Mouse (Mus musculus) limb, embryonic 15.5 days (tissue): Measurements from ENCODE around the gene Pvrig. TPM values are rescaled to one million over a fixed set of nuclear protein-coding genes. Genes with fewer than 3 reads are reported as not detected.
"Not testable (repeated sequence)": the region's sequence is repeated elsewhere in the genome, so short reads cannot be mapped to it uniquely, and the experiment has no call there.

Experiments used
- ATAC-seq: fragments of 200-750 bp; cut with Nextera tagmentation; 2 replicates; pipeline ENCODE4 v1.8.0; 2017; ENCODE audit warnings: low read depth, moderate TSS enrichment; ENCODE audit not compliant: insufficient number of reproducible peaks, low FRiP score, low TSS enrichment
- H3K27ac ChIP-seq: fragments of 300-500 bp; sonication (generic); 2 replicates; pipeline ENCODE4 v1.5.1; 2015; ENCODE audit warnings: moderate library complexity, mild to moderate bottlenecking, inconsistent platforms
- H3K27me3 ChIP-seq: fragments of 300-500 bp; sonication (generic); 2 replicates; pipeline ENCODE4 v1.6.1; 2015; ENCODE audit warnings: inconsistent platforms
- H3K36me3 ChIP-seq: fragments of 300-500 bp; sonication (generic); 2 replicates; pipeline ENCODE4 v1.6.1; 2015; ENCODE audit warnings: inconsistent platforms
- H3K4me1 ChIP-seq: fragments of 300-500 bp; sonication (generic); 2 replicates; pipeline ENCODE4 v1.6.1; 2015; ENCODE audit warnings: inconsistent platforms
- H3K4me2 ChIP-seq: fragments of 300-500 bp; sonication (generic); 2 replicates; pipeline ENCODE4 v1.6.1; 2015; ENCODE audit warnings: mild to moderate bottlenecking, inconsistent platforms
- H3K4me3 ChIP-seq: fragments of 300-500 bp; sonication (generic); 2 replicates; pipeline ENCODE4 v1.5.1; 2015; ENCODE audit warnings: mild to moderate bottlenecking, inconsistent platforms
- H3K9ac ChIP-seq: fragments of 300-500 bp; sonication (generic); 2 replicates; pipeline ENCODE4 v1.6.1; 2015; ENCODE audit warnings: inconsistent platforms
- H3K9me3 ChIP-seq: fragments of 300-500 bp; sonication (generic); 2 replicates; pipeline ENCODE4 v1.6.1; 2016; ENCODE audit warnings: inconsistent platforms
- whole genome bisulfite sequencing: fragments of 180-500 bp; shearing (Covaris S2); methylation state at CpG from one replicate; pipeline ENCODE4 v1.1.7; 2015; 5-methylcytosine and 5-hydroxymethylcytosine counted together
- polyA plus RNA-seq: library from polyadenylated mRNA; unstranded; fragments of >200 nt; fragmentation: Nextera tagmentation; extraction: Ambion mirVana; gene quantifications from 2 replicates; pipeline ENCODE4 v1.2.1, GENCODE M21; 2015

Gene Pvrig
- polyA plus RNA-seq: 0.21 and 0.36 TPM in 2 replicates

- Histone ChIP-seq H3K27ac (no peak within 1 kb of the TSS), H3K36me3 (no peaks in the 10 kb centered on the region), H3K27me3 (no peaks in the 10 kb centered on the region), H3K4me1 (no peaks in the 10 kb centered on the region), H3K4me2 (no peak within 1 kb of the TSS), H3K9ac (no peak within 1 kb of the TSS), H3K9me3 (no peaks in the 10 kb centered on the region), H3K4me3 (no peak within 1 kb of the TSS)
- no peak; the same call in 1 of the 2 replicates for ATAC-seq
- 73% methylated on average over 2 of the region's 2 CpGs for WGBS
Observed at GRCm38 (mm10) chr5:138341661-138342060, at the start of gene Pvrig. Gene Pvrig (plus strand): TSS chr5:138341961.

GRCm38 (mm10) chr5:138294158-138294557 lies 47.6 kb upstream of the Pvrig start:
- Histone ChIP-seq H3K27ac (no peak overlapping the region), H3K36me3 (no peaks in the 10 kb centered on the region), H3K4me2 (no peak overlapping the region), H3K9me3 (no peaks in the 10 kb centered on the region), H3K9ac (no peak overlapping the region), H3K4me1 (no peaks in the 10 kb centered on the region), H3K4me3 (no peak overlapping the region), H3K27me3 (no peaks in the 10 kb centered on the region)
- ATAC-seq: no peak

GRCm38 (mm10) chr5:138299613-138300012 lies 42.1 kb upstream of the Pvrig start:
- Histone ChIP-seq H3K4me2 (no peak overlapping the region), H3K27ac (no peak overlapping the region), H3K9ac (no peak overlapping the region), H3K9me3 (no peaks in the 10 kb centered on the region), H3K36me3 (no peaks in the 10 kb centered on the region), H3K27me3 (no peaks in the 10 kb centered on the region), H3K4me1 (no peaks in the 10 kb centered on the region), H3K4me3 (no peak overlapping the region)
- 76% methylated on average over 2 of the region's 2 CpGs for WGBS
- no peak for ATAC-seq

GRCm38 (mm10) chr5:138312795-138313194 lies 29.0 kb upstream of the Pvrig start:
- Histone ChIP-seq H3K9me3 (no peaks in the 10 kb centered on the region), H3K4me3 (no peak overlapping the region), H3K36me3 (no peaks in the 10 kb centered on the region), H3K4me2 (no peak overlapping the region), H3K27me3 (no peaks in the 10 kb centered on the region), H3K27ac (no peak overlapping the region), H3K9ac (no peak overlapping the region), H3K4me1 (no peaks in the 10 kb centered on the region)
- WGBS: 79% methylated on average over 3 of the region's 3 CpGs
- no peak for ATAC-seq

GRCm38 (mm10) chr5:138343216-138343615 lies 1.5 kb downstream of the Pvrig start:
- no peak overlapping the region for H3K9ac ChIP-seq
- no peak for ATAC-seq
- WGBS: 82% methylated on average over 3 of the region's 3 CpGs
- no peaks in the 10 kb centered on the region for H3K9me3 ChIP-seq
- H3K4me3 ChIP-seq: no peak overlapping the region
- H3K27me3 ChIP-seq: no peaks in the 10 kb centered on the region
- no peaks in the 10 kb centered on the region for H3K4me1 ChIP-seq
- no peak overlapping the region for H3K27ac ChIP-seq
- no peak overlapping the region for H3K4me2 ChIP-seq
- H3K36me3 ChIP-seq: no peaks in the 10 kb centered on the region

- 79% methylated on average over 6 of the region's 7 CpGs for WGBS
- ATAC-seq, H3K27me3 ChIP-seq, H3K36me3 ChIP-seq, H3K9ac ChIP-seq, H3K27ac ChIP-seq, H3K9me3 ChIP-seq, H3K4me2 ChIP-seq, H3K4me3 ChIP-seq, H3K4me1 ChIP-seq: not testable (repeated sequence)
Observed at GRCm38 (mm10) chr5:138363208-138363607, 21.4 kb downstream of the Pvrig start.

GRCm38 (mm10) chr5:138365347-138365746 lies 23.6 kb downstream of the Pvrig start:
- H3K27me3 ChIP-seq, H3K9ac ChIP-seq, H3K4me1 ChIP-seq, H3K4me3 ChIP-seq, H3K36me3 ChIP-seq, ATAC-seq, H3K4me2 ChIP-seq, H3K9me3 ChIP-seq, H3K27ac ChIP-seq: not testable (repeated sequence)
- 86% methylated on average over 10 of the region's 10 CpGs for WGBS

Other genes starting within 250 kb of the Pvrig start
- 52.8 and 56.5 TPM in 2 replicates for gene Zscan21, start 225.1 kb upstream of the Pvrig start, polyA plus RNA-seq
- 15.9 and 18.5 TPM in 2 replicates for gene Zfp113, start 186.2 kb upstream of the Pvrig start, polyA plus RNA-seq
- gene Cops6, start 180.9 kb upstream of the Pvrig start, polyA plus RNA-seq: 299 and 325 TPM in 2 replicates
- 22.8 and 24.3 TPM in 2 replicates for gene Ap4m1, start 170.0 kb upstream of the Pvrig start, polyA plus RNA-seq
- gene Mcm7, start 169.5 kb upstream of the Pvrig start, polyA plus RNA-seq: 139 and 143 TPM in 2 replicates
- 73.8 and 74.8 TPM in 2 replicates for gene Taf6, start 154.5 kb upstream of the Pvrig start, polyA plus RNA-seq
- 69.4 and 69.7 TPM in 2 replicates for gene Cnpy4, start 154.5 kb upstream of the Pvrig start, polyA plus RNA-seq
- 8.4 and 9.2 TPM in 2 replicates for gene Mblac1, start 147.6 kb upstream of the Pvrig start, polyA plus RNA-seq
- gene Nxpe5, start 116.1 kb upstream of the Pvrig start, polyA plus RNA-seq: 0.11 TPM in 1 of 2 replicates, not detected in the other
- 69.6 and 73.5 TPM in 2 replicates for gene Lamtor4, start 86.5 kb upstream of the Pvrig start, polyA plus RNA-seq
- 4.4 and 5.1 TPM in 2 replicates for gene BC037034, start 77.9 kb upstream of the Pvrig start, polyA plus RNA-seq
- gene Gal3st4, start 69.1 kb upstream of the Pvrig start, polyA plus RNA-seq: 5.1 and 5.3 TPM in 2 replicates
- 0.17 and 0.30 TPM in 2 replicates for gene Gm43720, start 62.0 kb upstream of the Pvrig start, polyA plus RNA-seq
- 14.2 and 24.8 TPM in 2 replicates for gene Gpc2, start 62.0 kb upstream of the Pvrig start, polyA plus RNA-seq
- 4.8 and 5.5 TPM in 2 replicates for gene Stag3, start 61.7 kb upstream of the Pvrig start, polyA plus RNA-seq
- gene Zfp157, start 99.5 kb downstream of the Pvrig start, polyA plus RNA-seq: 30.9 and 33.7 TPM in 2 replicates
- gene 1700123K08Rik, start 222.8 kb downstream of the Pvrig start, polyA plus RNA-seq: not detected in 2 replicates